Mouse (Mus musculus) thymus, postnatal 10 days (tissue): Measurements from ENCODE around the gene Avpi1.

Source experiments
- DNase-seq, 2 experiments: peaks; one replicate each; pipeline ENCODE4 v3.0.0; 2021; ENCODE audit warnings: low spot score in 2 of 2

Gene Avpi1

GRCm38 (mm10) chr19:42128787-42129508 lies at the start of gene Avpi1:
TSS of gene Avpi1 (minus strand) at chr19:42129059.
- peak; percentile 91 to 96 for DNase-seq

- DNase-seq, result no peak
These were observed 48.6 kb upstream of the Avpi1 start for GRCm38 (mm10) chr19:42177461-42177860.

- no peak for DNase-seq
These were observed 48.0 kb upstream of the Avpi1 start for GRCm38 (mm10) chr19:42176841-42177240.

- DNase-seq, result peak; percentile 92 to 95
These were observed 41.4 kb upstream of the Avpi1 start for GRCm38 (mm10) chr19:42170025-42170969.

- DNase-seq, result no peak
These were observed 40.6 kb upstream of the Avpi1 start for GRCm38 (mm10) chr19:42169322-42169975.

- no peak for DNase-seq
These were observed 38.6 kb upstream of the Avpi1 start for GRCm38 (mm10) chr19:42167489-42167888.

GRCm38 (mm10) chr19:42166766-42167165 lies 37.9 kb upstream of the Avpi1 start:
- DNase-seq, result no peak

- DNase-seq, result peak; percentile 62 to 91
These were observed 37.3 kb upstream of the Avpi1 start for GRCm38 (mm10) chr19:42166130-42166529.

GRCm38 (mm10) chr19:42164188-42164587 lies 35.3 kb upstream of the Avpi1 start:
- no peak for DNase-seq

GRCm38 (mm10) chr19:42163764-42164163 lies 34.9 kb upstream of the Avpi1 start, which contains the start of gene Zfyve27:
TSS of gene Zfyve27 (plus strand) at chr19:42163951.
- DNase-seq, result no peak

GRCm38 (mm10) chr19:42158246-42159017 lies 29.6 kb upstream of the Avpi1 start:
- DNase-seq, result no peak

GRCm38 (mm10) chr19:42157493-42158237 lies 28.8 kb upstream of the Avpi1 start:
- no peak for DNase-seq

- DNase-seq, result peak in 1 of 2 experiments; percentile 73
These were observed 23.1 kb upstream of the Avpi1 start for GRCm38 (mm10) chr19:42151990-42152389.

GRCm38 (mm10) chr19:42148569-42148860 lies 19.7 kb upstream of the Avpi1 start:
- DNase-seq, result no peak

GRCm38 (mm10) chr19:42147769-42148568 lies 19.1 kb upstream of the Avpi1 start:
- peak in 1 of 2 experiments; percentile 28 for DNase-seq

GRCm38 (mm10) chr19:42147170-42147768 lies 18.4 kb upstream of the Avpi1 start, which contains the start of gene Marveld1:
TSS of gene Marveld1 (plus strand) at chr19:42147400.
- peak in 1 of 2 experiments; percentile 33 for DNase-seq

GRCm38 (mm10) chr19:42146276-42147010 lies 17.6 kb upstream of the Avpi1 start:
- DNase-seq, result no peak

- DNase-seq, result no peak
These were observed 16.9 kb upstream of the Avpi1 start for GRCm38 (mm10) chr19:42145731-42146130.

GRCm38 (mm10) chr19:42145210-42145609 lies 16.4 kb upstream of the Avpi1 start:
- no peak for DNase-seq
